Mouse (Mus musculus): ENCODE results near the gene Kcnj6. TPM values are rescaled to one million over a fixed set of nuclear protein-coding genes. Genes with fewer than 3 reads are reported as not detected.

Kcnj6 gene
- polyA plus RNA-seq, 1 experiment = 0.07 TPM

DNA sequence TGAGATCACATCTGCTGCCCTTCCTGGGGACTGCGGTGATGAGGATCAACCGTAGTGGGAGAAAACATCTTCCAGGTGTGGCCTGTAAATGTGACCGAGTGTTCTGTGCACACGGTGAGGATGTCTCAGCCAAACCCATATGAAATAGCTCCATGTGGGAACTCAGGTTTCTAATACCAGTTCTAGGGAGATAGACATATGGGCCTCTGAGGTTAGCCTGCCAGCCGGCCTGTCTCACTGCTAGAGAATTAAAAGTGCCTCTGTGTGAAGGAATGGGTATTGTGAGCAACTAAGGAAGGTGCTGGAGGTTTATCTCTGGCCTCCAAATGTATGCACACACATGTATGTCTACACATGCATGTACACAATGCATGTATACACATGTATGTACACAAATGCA lies 129.1 kb downstream of the Kcnj6 start:
- no peak for TF ChIP-seq CTCF (IDR thresholded peaks at IDR 0.05; ENCODE audit: borderline replicate concordance, control insufficient read depth, extremely low read depth, insufficient read depth, low read length, poor library complexity)
- TF ChIP-seq POLR2A (IDR thresholded peaks at IDR 0.05; ENCODE audit: control insufficient read depth, extremely low read depth, insufficient read depth, low read length, poor library complexity) = no peak
- Histone ChIP-seq H3K27me3 (ENCODE audit: control insufficient read depth, insufficient read depth, low read length) (no peaks in the 10 kb centered on the region), H3K4me1 (replicated peaks; ENCODE audit: control insufficient read depth, insufficient read depth, low read length) (no peaks in the 10 kb centered on the region), H3K4me3 (ENCODE audit: control insufficient read depth, insufficient read depth, low read length) (no peak overlapping the region), H3K27ac (ENCODE audit: control insufficient read depth, insufficient read depth, low read length) (no peak overlapping the region), H3K36me3 (ENCODE audit: control insufficient read depth, insufficient read depth, low read length) (no peaks in the 10 kb centered on the region)
- 91% methylated on average over 5 of the region's 5 CpGs for WGBS
- DNase-seq = no peak

DNA sequence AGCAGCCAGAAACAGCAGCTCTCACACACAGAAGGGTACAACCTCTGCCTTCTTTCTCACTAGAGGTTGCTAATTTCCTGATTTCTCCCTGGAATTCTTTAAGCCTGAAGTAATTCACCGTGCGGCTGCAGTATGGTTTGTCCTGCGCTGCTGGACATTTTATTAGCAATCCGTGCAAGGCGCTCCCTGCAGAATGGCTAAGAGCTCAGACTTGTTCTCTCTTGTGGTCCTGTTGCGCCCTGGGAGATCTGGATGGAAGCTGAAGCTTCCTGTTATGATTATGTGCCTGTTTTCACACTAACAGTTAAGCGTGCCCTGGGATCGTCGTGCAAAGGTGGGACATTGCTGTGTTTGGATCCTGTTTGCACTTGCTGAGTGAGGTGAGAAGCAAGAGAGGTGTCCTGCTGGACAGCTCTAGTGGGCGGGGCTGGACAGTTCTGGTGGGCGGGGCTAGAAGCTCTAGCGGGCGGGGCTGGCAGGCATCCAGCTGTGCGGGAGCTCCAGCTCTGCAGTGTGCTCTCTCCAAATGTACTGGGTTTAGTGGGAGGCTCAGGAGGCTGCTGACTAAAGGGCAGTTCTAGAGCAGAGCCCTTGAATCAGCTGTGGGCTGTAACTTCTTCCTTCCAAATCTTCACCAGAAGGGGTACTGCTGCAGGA lies 131.1 kb downstream of the Kcnj6 start:
- no peak for DNase-seq
- Histone ChIP-seq H3K4me3 (ENCODE audit: control insufficient read depth, insufficient read depth, low read length) (no peak overlapping the region), H3K27ac (ENCODE audit: control insufficient read depth, insufficient read depth, low read length) (no peak overlapping the region), H3K36me3 (ENCODE audit: control insufficient read depth, insufficient read depth, low read length) (no peaks in the 10 kb centered on the region), H3K27me3 (ENCODE audit: control insufficient read depth, insufficient read depth, low read length) (no peaks in the 10 kb centered on the region), H3K4me1 (replicated peaks; ENCODE audit: control insufficient read depth, insufficient read depth, low read length) (no peaks in the 10 kb centered on the region)
- 65% methylated on average over 14 of the region's 14 CpGs for WGBS
- TF ChIP-seq POLR2A (IDR thresholded peaks at IDR 0.05; ENCODE audit: control insufficient read depth, extremely low read depth, insufficient read depth, low read length, poor library complexity) (no peak), CTCF (IDR thresholded peaks at IDR 0.05; ENCODE audit: borderline replicate concordance, control insufficient read depth, extremely low read depth, insufficient read depth, low read length, poor library complexity) (no peak)

DNA sequence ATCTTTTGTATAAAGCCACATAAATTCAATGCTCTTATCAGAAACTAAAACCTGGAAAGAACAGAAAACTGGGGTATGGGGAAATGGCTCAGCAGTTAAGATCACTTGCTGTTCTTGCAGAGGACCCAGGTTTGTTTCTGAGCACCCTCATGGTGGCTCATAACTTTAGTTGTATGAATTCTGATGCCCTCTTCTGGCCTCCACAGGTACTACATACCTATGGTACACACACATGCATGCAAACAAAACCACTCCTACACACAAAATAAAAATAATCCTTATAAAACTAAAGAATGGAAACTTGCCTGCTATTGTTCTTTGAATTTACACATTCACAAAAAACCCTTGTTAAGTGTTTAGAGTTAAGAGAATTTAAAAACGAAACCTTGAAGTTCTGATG lies 131.7 kb downstream of the Kcnj6 start:
- TF ChIP-seq POLR2A (IDR thresholded peaks at IDR 0.05; ENCODE audit: control insufficient read depth, extremely low read depth, insufficient read depth, low read length, poor library complexity) (no peak), CTCF (IDR thresholded peaks at IDR 0.05; ENCODE audit: borderline replicate concordance, control insufficient read depth, extremely low read depth, insufficient read depth, low read length, poor library complexity) (no peak)
- Histone ChIP-seq H3K36me3 (ENCODE audit: control insufficient read depth, insufficient read depth, low read length) (no peaks in the 10 kb centered on the region), H3K27ac (ENCODE audit: control insufficient read depth, insufficient read depth, low read length) (no peak overlapping the region), H3K27me3 (ENCODE audit: control insufficient read depth, insufficient read depth, low read length) (no peaks in the 10 kb centered on the region), H3K4me1 (replicated peaks; ENCODE audit: control insufficient read depth, insufficient read depth, low read length) (no peaks in the 10 kb centered on the region), H3K4me3 (ENCODE audit: control insufficient read depth, insufficient read depth, low read length) (no peak overlapping the region)
- 92% methylated on average over 1 of the region's 1 CpGs for WGBS
- DNase-seq = no peak

DNA sequence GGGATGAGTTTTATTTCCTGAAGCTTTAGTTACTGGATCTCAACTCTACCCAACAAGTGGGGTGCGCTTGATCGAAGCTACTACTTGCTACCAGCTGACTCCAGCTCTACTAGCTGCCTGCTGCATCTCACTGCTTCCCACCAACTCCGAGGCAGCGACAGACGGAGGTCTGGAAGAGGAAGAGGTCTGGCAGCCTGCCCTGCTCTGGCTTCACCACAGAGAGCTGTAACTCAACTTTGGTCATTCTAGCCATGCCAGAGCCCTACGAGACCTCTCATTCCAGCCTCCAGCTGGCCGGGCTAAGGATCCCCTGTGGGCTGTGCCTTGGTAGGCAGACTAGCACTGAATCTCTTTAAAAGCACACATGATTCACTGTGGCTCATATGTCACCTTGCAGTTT lies 132.4 kb downstream of the Kcnj6 start:
- 93% methylated on average over 7 of the region's 7 CpGs for WGBS
- no peaks in the 10 kb centered on the region for H3K36me3 ChIP-seq (ENCODE audit: control insufficient read depth, insufficient read depth, low read length)
- H3K4me1 ChIP-seq (replicated peaks; ENCODE audit: control insufficient read depth, insufficient read depth, low read length) = no peaks in the 10 kb centered on the region
- H3K27me3 ChIP-seq (ENCODE audit: control insufficient read depth, insufficient read depth, low read length) = no peaks in the 10 kb centered on the region
- no peak overlapping the region for H3K4me3 ChIP-seq (ENCODE audit: control insufficient read depth, insufficient read depth, low read length)
- H3K27ac ChIP-seq (ENCODE audit: control insufficient read depth, insufficient read depth, low read length) = no peak overlapping the region
- TF ChIP-seq POLR2A (IDR thresholded peaks at IDR 0.05; ENCODE audit: control insufficient read depth, extremely low read depth, insufficient read depth, low read length, poor library complexity) (no peak), CTCF (IDR thresholded peaks at IDR 0.05; ENCODE audit: borderline replicate concordance, control insufficient read depth, extremely low read depth, insufficient read depth, low read length, poor library complexity) (no peak)
- no peak for DNase-seq

DNA sequence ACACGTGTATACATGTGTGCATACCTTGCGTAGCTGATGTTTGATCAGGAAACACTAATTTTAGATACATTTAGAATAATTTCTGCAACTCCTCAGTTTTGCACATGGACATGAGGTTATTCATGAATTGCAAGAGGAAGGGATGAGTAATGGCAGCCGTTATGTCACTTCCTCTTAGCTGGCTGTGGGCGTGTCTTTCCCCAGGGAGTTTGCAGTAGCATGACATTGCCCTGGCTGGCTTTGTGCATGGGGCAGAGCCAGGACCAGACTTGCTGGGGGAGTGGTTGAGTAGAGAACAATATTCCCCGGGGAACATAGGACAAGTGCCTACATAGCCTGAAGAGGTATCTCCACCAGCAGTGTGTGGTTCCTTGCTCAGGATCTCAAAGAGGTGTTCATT lies 134.0 kb downstream of the Kcnj6 start:
- Histone ChIP-seq H3K27me3 (ENCODE audit: control insufficient read depth, insufficient read depth, low read length) (no peaks in the 10 kb centered on the region), H3K4me1 (replicated peaks; ENCODE audit: control insufficient read depth, insufficient read depth, low read length) (no peaks in the 10 kb centered on the region), H3K27ac (ENCODE audit: control insufficient read depth, insufficient read depth, low read length) (no peak overlapping the region), H3K36me3 (ENCODE audit: control insufficient read depth, insufficient read depth, low read length) (no peaks in the 10 kb centered on the region), H3K4me3 (ENCODE audit: control insufficient read depth, insufficient read depth, low read length) (no peak overlapping the region)
- 75% methylated on average over 5 of the region's 5 CpGs for WGBS
- TF ChIP-seq CTCF (IDR thresholded peaks at IDR 0.05; ENCODE audit: borderline replicate concordance, control insufficient read depth, extremely low read depth, insufficient read depth, low read length, poor library complexity) (no peak), POLR2A (IDR thresholded peaks at IDR 0.05; ENCODE audit: control insufficient read depth, extremely low read depth, insufficient read depth, low read length, poor library complexity) (no peak)
- no peak for DNase-seq

DNA sequence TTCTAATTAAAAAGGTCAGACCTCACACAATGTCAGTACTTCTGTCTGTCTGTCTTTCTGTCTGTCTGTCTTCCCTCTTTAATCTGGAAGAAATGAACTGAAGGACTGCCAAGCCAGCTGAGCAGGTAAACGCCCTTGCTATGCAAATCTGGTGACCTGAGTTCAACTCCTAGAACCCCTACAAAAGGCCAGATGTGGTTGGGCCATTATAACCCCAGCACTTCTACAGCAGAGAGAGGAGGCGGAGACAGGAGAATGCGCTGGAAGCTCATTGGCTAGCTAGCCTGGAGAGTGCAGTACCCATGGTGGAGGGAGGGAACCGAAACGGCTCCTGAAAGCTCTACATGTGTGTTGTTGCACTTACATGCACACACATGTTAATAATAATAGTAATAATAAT lies 141.5 kb downstream of the Kcnj6 start:
- DNase-seq = no peak
- no peak for TF ChIP-seq POLR2A (IDR thresholded peaks at IDR 0.05; ENCODE audit: control insufficient read depth, extremely low read depth, insufficient read depth, low read length, poor library complexity)
- no peak for TF ChIP-seq CTCF (IDR thresholded peaks at IDR 0.05; ENCODE audit: borderline replicate concordance, control insufficient read depth, extremely low read depth, insufficient read depth, low read length, poor library complexity)
- no peaks in the 10 kb centered on the region; the same call in 1 of the 2 replicates for H3K4me1 ChIP-seq (replicated peaks; ENCODE audit: control insufficient read depth, insufficient read depth, low read length)
- H3K27ac ChIP-seq (ENCODE audit: control insufficient read depth, insufficient read depth, low read length) = no peak overlapping the region
- no peak overlapping the region for H3K4me3 ChIP-seq (ENCODE audit: control insufficient read depth, insufficient read depth, low read length)
- H3K27me3 ChIP-seq (ENCODE audit: control insufficient read depth, insufficient read depth, low read length) = no peaks in the 10 kb centered on the region
- no peaks in the 10 kb centered on the region for H3K36me3 ChIP-seq (ENCODE audit: control insufficient read depth, insufficient read depth, low read length)
- 93% methylated on average over 5 of the region's 5 CpGs for WGBS

All from thymus, adult 2 months (tissue).